Mouse (Mus musculus) E14TG2a.4 (cell line): ENCODE measurements around the gene Fam192a.

Experiments used
- CTCF ChIP-seq: conservative IDR thresholded peaks from 2 replicates; pipeline ENCODE4 v1.5.1; 2014; ENCODE audit warnings: low read length
- NANOG ChIP-seq: IDR thresholded peaks from 2 replicates; pipeline ENCODE4 v1.6.1; 2014; ENCODE audit warnings: borderline replicate concordance, low read length, mixed read lengths
- POU5F1 ChIP-seq: IDR thresholded peaks from 2 replicates; pipeline ENCODE4 v1.6.1; 2014; ENCODE audit warnings: low read length, borderline replicate concordance

DNA sequence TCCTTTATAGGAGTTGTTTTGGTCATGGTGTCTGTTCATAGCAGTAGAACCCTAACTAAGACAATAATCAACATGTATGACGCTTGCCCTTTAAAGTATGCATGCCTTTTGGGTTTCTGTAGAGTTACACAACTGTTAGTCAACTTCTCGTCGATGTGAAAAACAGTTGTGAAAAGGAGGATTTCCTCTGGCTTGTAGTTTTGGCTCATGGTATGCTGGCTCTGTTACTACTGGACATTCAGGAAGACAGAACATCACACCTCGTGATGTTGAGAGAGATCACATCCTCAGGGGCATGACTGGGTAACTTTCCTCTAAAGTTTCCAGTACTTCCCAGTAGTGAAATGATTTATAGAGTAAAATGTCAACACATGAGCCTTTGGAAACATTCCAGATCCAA lies 71.2 kb downstream of the Fam192a start:
- TF ChIP-seq CTCF (no peak), NANOG (no peak), POU5F1 (no peak)
